Mouse (Mus musculus): Measurements from ENCODE around the gene Lsm14b.

DNA sequence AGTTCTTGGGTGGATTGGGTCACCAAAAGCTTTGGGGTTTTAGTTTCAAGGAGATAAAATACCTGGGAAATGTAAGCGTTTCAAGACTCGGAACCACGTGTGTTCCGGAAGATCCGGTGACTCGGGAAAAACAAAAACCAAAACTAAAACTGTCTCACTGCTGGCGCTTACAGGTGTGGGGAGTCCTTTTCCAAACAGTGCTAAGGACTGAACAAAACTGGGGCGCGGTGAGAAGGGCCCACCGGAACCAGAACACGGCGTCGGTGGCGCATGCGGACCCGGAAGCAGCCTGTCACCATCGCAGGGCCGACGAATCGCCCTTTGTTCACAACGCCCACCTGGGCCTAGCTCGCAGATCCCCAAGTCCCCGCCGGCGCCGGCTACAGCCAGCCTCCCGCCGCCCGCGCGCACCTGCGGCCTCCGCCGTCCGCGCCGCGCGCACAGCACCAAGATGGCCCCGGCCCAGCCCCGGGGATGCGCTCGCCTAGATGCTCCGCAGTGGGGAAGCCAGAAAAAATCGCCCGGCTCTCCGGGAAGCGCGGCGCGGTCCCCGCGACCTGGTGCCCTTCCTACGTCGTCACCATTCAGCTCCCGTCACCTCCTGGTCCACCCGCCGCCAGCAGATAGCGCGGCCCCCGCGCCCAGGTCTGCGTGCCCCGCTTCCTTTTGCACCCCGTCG, 16.9 kb downstream of the Lsm14b start:
- TF ChIP-seq CHD2 (IDR thresholded peaks at IDR 0.05; ENCODE audit: low read depth, low read length) (no peak), MAFK (IDR thresholded peaks at IDR 0.05; ENCODE audit: insufficient read depth, low read depth, low read length) (no peak), ZC3H11A (IDR thresholded peaks at IDR 0.05; ENCODE audit: borderline replicate concordance, low read depth, low read length) (no peak), ZNF384 (IDR thresholded peaks at IDR 0.05; ENCODE audit: low read depth, low read length) (no peak), HCFC1 (IDR thresholded peaks at IDR 0.05; ENCODE audit: borderline replicate concordance, insufficient read depth, low read length) (no peak; the same call in 1 of the 2 replicates)

Measured in ES-E14 (cell line).